Mouse (Mus musculus) forebrain, embryonic 13.5 days (tissue): ENCODE measurements around the gene Acsm4. TPM values are rescaled to one million over a fixed set of nuclear protein-coding genes. Genes with fewer than 3 reads are reported as not detected.

ENCODE experiments used
- polyA plus RNA-seq: library from polyadenylated mRNA; unstranded; fragments of >200 nt; fragmentation: Nextera tagmentation; extraction: Ambion mirVana; gene quantifications from 2 replicates; pipeline ENCODE4 v1.2.1, GENCODE M21; 2015

Gene Acsm4
- polyA plus RNA-seq, 1 experiment from 2014 or later, result not detected

Other genes with a start within 250 kb of the Acsm4 start
- gene Gp2, start 230.7 kb upstream of the Acsm4 start, polyA plus RNA-seq, result not detected in 2 replicates
- not detected in 2 replicates for gene Umod, start 210.7 kb upstream of the Acsm4 start, polyA plus RNA-seq
- gene Acsm5, start 170.6 kb upstream of the Acsm4 start, polyA plus RNA-seq, result not detected in 2 replicates
- 0.21 TPM in 1 of 2 replicates, not detected in the other for gene Pdilt, start 166.5 kb upstream of the Acsm4 start, polyA plus RNA-seq
- gene Acsm2, start 135.7 kb upstream of the Acsm4 start, polyA plus RNA-seq, result not detected in 2 replicates
- not detected in 2 replicates for gene Acsm1, start 83.0 kb upstream of the Acsm4 start, polyA plus RNA-seq
- 75.2 and 83.8 TPM in 2 replicates for gene Thumpd1, start 30.8 kb downstream of the Acsm4 start, polyA plus RNA-seq
- gene Acsm3, start 70.9 kb downstream of the Acsm4 start, polyA plus RNA-seq, result 0.10 and 0.16 TPM in 2 replicates
- 19.6 and 21.0 TPM in 2 replicates for gene Rexo5, start 104.0 kb downstream of the Acsm4 start, polyA plus RNA-seq
- 28.3 and 30.4 TPM in 2 replicates for gene Eri2, start 104.0 kb downstream of the Acsm4 start, polyA plus RNA-seq
- 12.2 and 13.9 TPM in 2 replicates for gene Lyrm1, start 205.8 kb downstream of the Acsm4 start, polyA plus RNA-seq
- gene Dcun1d3, start 206.3 kb downstream of the Acsm4 start, polyA plus RNA-seq, result 16.2 and 18.8 TPM in 2 replicates